Mouse (Mus musculus) lung, embryonic 15.5 days (tissue): ENCODE results near the gene Wdtc1. TPM values are rescaled to one million over a fixed set of nuclear protein-coding genes. Genes with fewer than 3 reads are reported as not detected.

Experiments
- ATAC-seq: fragments of 200-750 bp; cut with Nextera tagmentation; 2 replicates; pipeline ENCODE4 v1.8.0; 2017; ENCODE audit warnings: moderate number of reproducible peaks, borderline replicate concordance; ENCODE audit not compliant: low FRiP score, low TSS enrichment; ENCODE audit errors: extremely low read depth
- H3K27ac ChIP-seq: fragments of 300-500 bp; sonication (generic); 2 replicates; pipeline ENCODE4 v1.5.1; 2015; ENCODE audit warnings: moderate library complexity, mild to moderate bottlenecking, inconsistent platforms
- H3K27me3 ChIP-seq: fragments of 300-500 bp; sonication (generic); 2 replicates; pipeline ENCODE4 v1.6.1; 2015; ENCODE audit warnings: inconsistent platforms
- H3K36me3 ChIP-seq: fragments of 300-500 bp; sonication (generic); 2 replicates; pipeline ENCODE4 v1.6.1; 2015; ENCODE audit warnings: inconsistent platforms
- H3K4me1 ChIP-seq: fragments of 300-500 bp; sonication (generic); 2 replicates; pipeline ENCODE4 v1.6.1; 2015; ENCODE audit warnings: inconsistent platforms
- H3K4me2 ChIP-seq: fragments of 300-500 bp; sonication (generic); 2 replicates; pipeline ENCODE4 v1.6.1; 2015; ENCODE audit warnings: inconsistent platforms, mild to moderate bottlenecking, moderate library complexity
- H3K4me3 ChIP-seq: fragments of 300-500 bp; sonication (generic); 2 replicates; pipeline ENCODE4 v1.5.1; 2015; ENCODE audit warnings: mild to moderate bottlenecking, inconsistent platforms
- H3K9ac ChIP-seq: fragments of 300-500 bp; sonication (generic); 2 replicates; pipeline ENCODE4 v1.6.1; 2015; ENCODE audit warnings: inconsistent platforms
- H3K9me3 ChIP-seq: fragments of 300-500 bp; sonication (generic); 2 replicates; pipeline ENCODE4 v1.6.1; 2016; ENCODE audit warnings: inconsistent platforms
- whole genome bisulfite sequencing: fragments of 180-500 bp; shearing (Covaris S2); methylation state at CpG from one replicate; pipeline ENCODE4 v1.1.7; 2015; 5-methylcytosine and 5-hydroxymethylcytosine counted together
- polyA plus RNA-seq: library from polyadenylated mRNA; unstranded; fragments of >200 nt; fragmentation: Nextera tagmentation; extraction: Ambion mirVana; gene quantifications from 2 replicates; pipeline ENCODE4 v1.2.1, GENCODE M21; 2015

Gene Wdtc1
- polyA plus RNA-seq, 1 experiment from 2014 or later, result 11.2 TPM

- H3K27ac ChIP-seq, result no peak overlapping the region
- H3K4me3 ChIP-seq, result no peak overlapping the region
- peaks cover 6% of the 10 kb centered on the region; the same call in 1 of the 2 replicates for H3K4me1 ChIP-seq
- H3K9ac ChIP-seq, result no peak overlapping the region
- H3K36me3 ChIP-seq, result no peaks in the 10 kb centered on the region
- no peak overlapping the region for H3K4me2 ChIP-seq
- 79% methylated on average over 2 of the region's 2 CpGs for WGBS
- no peaks in the 10 kb centered on the region for H3K9me3 ChIP-seq
- 0 out of 2 replicates have a peak, but pooled peaks cover 3% of the 10 kb centered on the region for H3K27me3 ChIP-seq
- no peak for ATAC-seq
Observed at GRCm38 (mm10) chr4:133340217-133340616, 13.1 kb downstream of the Wdtc1 start.

- Histone ChIP-seq H3K9ac (peak overlapping the region; percentile 89), H3K36me3 (no peaks in the 10 kb centered on the region), H3K9me3 (no peaks in the 10 kb centered on the region), H3K27ac (peak overlapping the region; percentile 73), H3K4me1 (peaks cover 6% of the 10 kb centered on the region; the same call in 1 of the 2 replicates), H3K27me3 (0 out of 2 replicates have a peak, but pooled peaks cover 3% of the 10 kb centered on the region), H3K4me2 (peak overlapping the region; percentile 92), H3K4me3 (peak overlapping the region; percentile 78)
- peak; percentile 97 for ATAC-seq
- under 1% methylated on average over 59 of the region's 60 CpGs for WGBS
Observed at GRCm38 (mm10) chr4:133339148-133339749, 14.0 kb downstream of the Wdtc1 start.

- Histone ChIP-seq H3K9me3 (no peaks in the 10 kb centered on the region), H3K4me1 (peaks cover 6% of the 10 kb centered on the region; the same call in 1 of the 2 replicates), H3K36me3 (no peaks in the 10 kb centered on the region), H3K4me2 (peak overlapping the region; percentile 92), H3K9ac (peak overlapping the region; percentile 89), H3K4me3 (peak overlapping the region; percentile 78), H3K27ac (peak overlapping the region; percentile 73), H3K27me3 (0 out of 2 replicates have a peak, but pooled peaks cover 3% of the 10 kb centered on the region)
- WGBS, result under 1% methylated on average over 38 of the region's 39 CpGs
- peak; percentile 40 for ATAC-seq
Observed at GRCm38 (mm10) chr4:133338521-133339095, 14.7 kb downstream of the Wdtc1 start.

GRCm38 (mm10) chr4:133337833-133338520 lies 15.3 kb downstream of the Wdtc1 start:
- Histone ChIP-seq H3K27ac (no peak overlapping the region), H3K4me3 (peak overlapping the region; percentile 78), H3K27me3 (0 out of 2 replicates have a peak, but pooled peaks cover 3% of the 10 kb centered on the region), H3K9me3 (no peaks in the 10 kb centered on the region), H3K4me1 (peaks cover 6% of the 10 kb centered on the region; the same call in 1 of the 2 replicates), H3K9ac (peak overlapping the region; percentile 89), H3K36me3 (no peaks in the 10 kb centered on the region), H3K4me2 (peak overlapping the region; percentile 92)
- ATAC-seq, result no peak
- WGBS, result 6% methylated on average over 14 of the region's 14 CpGs

- no peak for ATAC-seq
- Histone ChIP-seq H3K9ac (no peak overlapping the region), H3K4me2 (no peak overlapping the region), H3K27ac (no peak overlapping the region), H3K36me3 (no peaks in the 10 kb centered on the region), H3K4me3 (no peak overlapping the region), H3K9me3 (no peaks in the 10 kb centered on the region), H3K27me3 (no peaks in the 10 kb centered on the region), H3K4me1 (peaks cover 6% of the 10 kb centered on the region; the same call in 1 of the 2 replicates)
- 61% methylated on average over 6 of the region's 6 CpGs for WGBS
Observed at GRCm38 (mm10) chr4:133333306-133333705, 20.0 kb downstream of the Wdtc1 start.

- no peak overlapping the region for H3K4me3 ChIP-seq
- H3K9ac ChIP-seq, result no peak overlapping the region
- H3K4me1 ChIP-seq, result no peaks in the 10 kb centered on the region
- no peaks in the 10 kb centered on the region for H3K36me3 ChIP-seq
- ATAC-seq, result no peak
- no peak overlapping the region for H3K4me2 ChIP-seq
- H3K9me3 ChIP-seq, result no peaks in the 10 kb centered on the region
- H3K27me3 ChIP-seq, result no peaks in the 10 kb centered on the region
- WGBS, result 78% methylated on average over 4 of the region's 4 CpGs
- H3K27ac ChIP-seq, result no peak overlapping the region
Observed at GRCm38 (mm10) chr4:133330296-133330695, 23.0 kb downstream of the Wdtc1 start.

GRCm38 (mm10) chr4:133328129-133328528 lies 25.2 kb downstream of the Wdtc1 start:
- no peak for ATAC-seq

GRCm38 (mm10) chr4:133319667-133320066 lies 33.6 kb downstream of the Wdtc1 start:
- H3K9ac ChIP-seq, result no peak overlapping the region
- 0 out of 2 replicates have a peak, but pooled peaks cover 3% of the 10 kb centered on the region for H3K4me1 ChIP-seq
- no peak overlapping the region for H3K4me3 ChIP-seq
- no peak overlapping the region for H3K27ac ChIP-seq
- H3K4me2 ChIP-seq, result no peak overlapping the region
- ATAC-seq, result no peak
- WGBS, result 89% methylated on average over 3 of the region's 3 CpGs
- no peaks in the 10 kb centered on the region for H3K27me3 ChIP-seq
- peaks cover 8% of the 10 kb centered on the region; the same call in 1 of the 2 replicates for H3K36me3 ChIP-seq
- H3K9me3 ChIP-seq, result no peaks in the 10 kb centered on the region

More at GRCm38 (mm10) chr4:133328129-133328528, 25.2 kb downstream of the Wdtc1 start:
- no peak overlapping the region for H3K4me2 ChIP-seq
- H3K4me1 ChIP-seq, result no peaks in the 10 kb centered on the region
- WGBS, result 59% methylated on average over 7 of the region's 7 CpGs
- H3K4me3 ChIP-seq, result no peak overlapping the region
- H3K9ac ChIP-seq, result no peak overlapping the region
- no peaks in the 10 kb centered on the region for H3K27me3 ChIP-seq
- no peaks in the 10 kb centered on the region for H3K36me3 ChIP-seq
- H3K27ac ChIP-seq, result no peak overlapping the region
- H3K9me3 ChIP-seq, result no peaks in the 10 kb centered on the region

- H3K9ac ChIP-seq, result no peak overlapping the region
- H3K27me3 ChIP-seq, result no peaks in the 10 kb centered on the region
- H3K4me3 ChIP-seq, result no peak overlapping the region
- H3K4me1 ChIP-seq, result 0 out of 2 replicates have a peak, but pooled peaks cover 3% of the 10 kb centered on the region
- no peaks in the 10 kb centered on the region for H3K9me3 ChIP-seq
- H3K4me2 ChIP-seq, result no peak overlapping the region
- H3K27ac ChIP-seq, result no peak overlapping the region
- 0 out of 2 replicates have a peak, but pooled peaks cover 3% of the 10 kb centered on the region for H3K36me3 ChIP-seq
- WGBS, result 76% methylated on average over 5 of the region's 5 CpGs
- ATAC-seq, result no peak
Observed at GRCm38 (mm10) chr4:133315991-133316390, 37.3 kb downstream of the Wdtc1 start.

GRCm38 (mm10) chr4:133314896-133315295 lies 38.4 kb downstream of the Wdtc1 start:
- Histone ChIP-seq H3K9ac (no peak overlapping the region), H3K36me3 (0 out of 2 replicates have a peak, but pooled peaks cover 3% of the 10 kb centered on the region), H3K9me3 (no peaks in the 10 kb centered on the region), H3K27ac (no peak overlapping the region), H3K27me3 (no peaks in the 10 kb centered on the region), H3K4me3 (no peak overlapping the region), H3K4me1 (0 out of 2 replicates have a peak, but pooled peaks cover 3% of the 10 kb centered on the region), H3K4me2 (no peak overlapping the region)
- WGBS, result 60% methylated on average over 8 of the region's 8 CpGs
- ATAC-seq, result no peak

- Histone ChIP-seq H3K4me2 (no peak overlapping the region), H3K9me3 (no peaks in the 10 kb centered on the region), H3K4me1 (no peaks in the 10 kb centered on the region), H3K9ac (no peak overlapping the region), H3K36me3 (0 out of 2 replicates have a peak, but pooled peaks cover 4% of the 10 kb centered on the region), H3K27me3 (no peaks in the 10 kb centered on the region), H3K4me3 (no peak overlapping the region), H3K27ac (no peak overlapping the region)
- ATAC-seq, result no peak
- 0% methylated on average over 3 of the region's 3 CpGs for WGBS
Observed at GRCm38 (mm10) chr4:133309948-133310347, 43.3 kb downstream of the Wdtc1 start.
